Mouse (Mus musculus): ENCODE measurements at regions not wholly inside any gene's neighbourhood (a gene's known extent, or its start where the extent isn't known, plus 50 kb on each side); places are given as distances from the start of the nearest gene placed in this dataset.

GRCm38 (mm10) chr13:32613916-32614315 lies 169.8 kb downstream of the Mylk4 start:
- no peak for TF ChIP-seq POLR2A (IDR thresholded peaks at IDR 0.05; ENCODE audit: insufficient read depth, low read depth, low read length)
- no peak for TF ChIP-seq CTCF (IDR thresholded peaks at IDR 0.05)
- TF ChIP-seq EP300 (IDR thresholded peaks at IDR 0.05; ENCODE audit: insufficient read depth, low read depth, low read length): no peak
